Mouse (Mus musculus) MEL (cell line): ENCODE measurements around the gene Emilin1. TPM values are rescaled to one million over a fixed set of nuclear protein-coding genes. Genes with fewer than 3 reads are reported as not detected.

ENCODE experiments used
- DNase-seq: peaks from one replicate; pipeline ENCODE4 v3.0.0; 2011; ENCODE audit warnings: low read depth, low spot score
- H3K27ac ChIP-seq: 2 replicates; pipeline ENCODE4 v1.5.1; 2012; ENCODE audit warnings: low read depth, mild to moderate bottlenecking, control low read depth, low read length, moderate library complexity; ENCODE audit not compliant: control insufficient read depth
- H3K27me3 ChIP-seq, 2 experiments: fragments of 150-350 bp in 1 of 2; sonication (generic) in 1 of 2; 2 replicates each; pipeline ENCODE4 v1.6.1; 2012; ENCODE audit warnings: low read length in 2 of 2, mild to moderate bottlenecking in 2 of 2, improper control_type of control experiment in 1 of 2, moderate library complexity in 1 of 2; ENCODE audit not compliant: insufficient read depth in 2 of 2, control insufficient read depth in 1 of 2
- H3K36me3 ChIP-seq, 2 experiments: 2 replicates each; pipeline ENCODE4 v1.6.1; 2012 to 2014; ENCODE audit warnings: low read length in 2 of 2, improper control_type of control experiment in 1 of 2, inconsistent platforms in 1 of 2, mild to moderate bottlenecking in 1 of 2; ENCODE audit not compliant: insufficient read depth in 2 of 2, control insufficient read depth in 1 of 2
- H3K4me1 ChIP-seq, 2 experiments: fragments of 150-350 bp in 1 of 2; sonication (generic) in 1 of 2; 2 replicates each; pipeline ENCODE4 v1.6.1; 2012; ENCODE audit warnings: low read length in 2 of 2, improper control_type of control experiment in 1 of 2, mild to moderate bottlenecking in 1 of 2; ENCODE audit not compliant: insufficient read depth in 2 of 2, control insufficient read depth in 1 of 2
- H3K4me3 ChIP-seq, 2 experiments: fragments of 150-350 bp in 1 of 2; sonication (generic) in 1 of 2; 2 replicates each; pipeline ENCODE4 v1.5.1; 2012; ENCODE audit warnings: low read depth in 2 of 2, low read length in 2 of 2, mild to moderate bottlenecking in 2 of 2, moderate library complexity in 2 of 2, control low read depth in 1 of 2, improper control_type of control experiment in 1 of 2; ENCODE audit not compliant: control insufficient read depth in 1 of 2, insufficient read depth in 1 of 2
- H3K79me2 ChIP-seq: 2 replicates; pipeline ENCODE4 v1.6.1; 2012; ENCODE audit warnings: mild to moderate bottlenecking, low read length, moderate library complexity; ENCODE audit not compliant: control insufficient read depth, poor library complexity, insufficient read depth
- H3K9ac ChIP-seq: 2 replicates; pipeline ENCODE4 v1.6.1; 2012; ENCODE audit warnings: low read depth, mild to moderate bottlenecking, control low read depth, low read length, moderate library complexity; ENCODE audit not compliant: control insufficient read depth, poor library complexity, severe bottlenecking
- H3K9me3 ChIP-seq: fragments of 150-350 bp; sonication (generic); replicated peaks from 2 replicates; pipeline ENCODE4 v1.6.1; 2012; ENCODE audit warnings: mild to moderate bottlenecking, low read length, improper control_type of control experiment, moderate library complexity; ENCODE audit not compliant: insufficient read depth
- BHLHE40 ChIP-seq: IDR thresholded peaks from 2 replicates; pipeline ENCODE4 v1.6.1; 2012; ENCODE audit warnings: low read depth, mild to moderate bottlenecking, inconsistent platforms, low read length, improper control_type of control experiment, borderline replicate concordance
- CHD1 ChIP-seq: IDR thresholded peaks from 2 replicates; pipeline ENCODE4 v1.6.1; 2012; ENCODE audit warnings: low read depth, mild to moderate bottlenecking, inconsistent platforms, low read length, improper control_type of control experiment
- CTCF ChIP-seq, 3 experiments: IDR thresholded peaks in 2 of 3; conservative IDR thresholded peaks in 1 of 3; 2 replicates each; pipeline ENCODE4 v1.5.1; 2011 to 2012; ENCODE audit warnings: low read length in 3 of 3, low read depth in 2 of 3, mild to moderate bottlenecking in 2 of 3, improper control_type of control experiment in 1 of 3, inconsistent platforms in 1 of 3, mixed read lengths in 1 of 3, moderate library complexity in 1 of 3; ENCODE audit not compliant: control insufficient read depth in 1 of 3, insufficient read depth in 1 of 3, poor library complexity in 1 of 3, severe bottlenecking in 1 of 3
- E2F4 ChIP-seq: IDR thresholded peaks from 2 replicates; pipeline ENCODE4 v1.6.1; 2011; ENCODE audit warnings: low read depth, low read length, improper control_type of control experiment, borderline replicate concordance
- ETS1 ChIP-seq: IDR thresholded peaks from 2 replicates; pipeline ENCODE4 v1.6.1; 2012; ENCODE audit warnings: low read depth, mild to moderate bottlenecking, inconsistent platforms, low read length, improper control_type of control experiment, moderate library complexity
- GATA1 ChIP-seq: IDR thresholded peaks from 2 replicates; pipeline ENCODE4 v1.6.1; 2011; ENCODE audit warnings: low read depth, low read length, improper control_type of control experiment
- KAT2A ChIP-seq: conservative IDR thresholded peaks from 2 replicates; pipeline ENCODE4 v1.6.1; 2012; ENCODE audit warnings: low read depth, low read length, improper control_type of control experiment, inconsistent platforms
- MAX ChIP-seq: IDR thresholded peaks from 2 replicates; pipeline ENCODE4 v1.6.1; 2011; ENCODE audit warnings: low read length, improper control_type of control experiment
- MXI1 ChIP-seq: IDR thresholded peaks from 2 replicates; pipeline ENCODE4 v1.6.1; 2011; ENCODE audit warnings: mild to moderate bottlenecking, low read depth, low read length, improper control_type of control experiment
- MYB ChIP-seq: IDR thresholded peaks from 2 replicates; pipeline ENCODE4 v1.6.1; 2011; ENCODE audit warnings: mild to moderate bottlenecking, low read depth, low read length, improper control_type of control experiment
- MYC ChIP-seq: IDR thresholded peaks from 2 replicates; pipeline ENCODE4 v1.6.1; 2011; ENCODE audit warnings: low read depth, mild to moderate bottlenecking, low read length, improper control_type of control experiment, moderate library complexity
- NRF1 ChIP-seq: IDR thresholded peaks from 2 replicates; pipeline ENCODE4 v1.6.1; 2014; ENCODE audit warnings: low read depth, mild to moderate bottlenecking, inconsistent platforms, low read length, improper control_type of control experiment, moderate library complexity; ENCODE audit not compliant: poor library complexity, insufficient read depth, severe bottlenecking
- POLR2AphosphoS2 ChIP-seq: IDR thresholded peaks from 2 replicates; pipeline ENCODE4 v1.6.1; 2011; ENCODE audit warnings: low read length, improper control_type of control experiment
- POLR2AphosphoS5 ChIP-seq: IDR thresholded peaks from 2 replicates; pipeline ENCODE4 v1.6.1; 2012; ENCODE audit warnings: low read depth, borderline replicate concordance, mild to moderate bottlenecking, inconsistent platforms, low read length, moderate library complexity, mixed read lengths
- RAD21 ChIP-seq: IDR thresholded peaks from 2 replicates; pipeline ENCODE4 v1.6.1; 2011; ENCODE audit warnings: mild to moderate bottlenecking, low read depth, low read length, improper control_type of control experiment
- RCOR1 ChIP-seq: IDR thresholded peaks from 2 replicates; pipeline ENCODE4 v1.6.1; 2012; ENCODE audit warnings: low read depth, mild to moderate bottlenecking, inconsistent platforms, low read length, improper control_type of control experiment
- SIN3A ChIP-seq: IDR thresholded peaks from 2 replicates; pipeline ENCODE4 v1.6.1; 2012; ENCODE audit warnings: low read length, improper control_type of control experiment, inconsistent platforms
- SMC3 ChIP-seq: IDR thresholded peaks from 2 replicates; pipeline ENCODE4 v1.6.1; 2011; ENCODE audit warnings: low read depth, low read length, improper control_type of control experiment
- TBP ChIP-seq: IDR thresholded peaks from 2 replicates; pipeline ENCODE4 v1.8.0; 2011; ENCODE audit warnings: low read depth, low read length, improper control_type of control experiment
- USF1 ChIP-seq: IDR thresholded peaks from 2 replicates; pipeline ENCODE4 v1.6.1; 2014; ENCODE audit warnings: low read depth, mild to moderate bottlenecking, inconsistent platforms, low read length, improper control_type of control experiment, moderate library complexity
- ZMIZ1 ChIP-seq: IDR thresholded peaks from 2 replicates; pipeline ENCODE4 v1.6.1; 2012; ENCODE audit warnings: low read depth, mild to moderate bottlenecking, inconsistent platforms, low read length, improper control_type of control experiment, moderate library complexity
- ZNF384 ChIP-seq: IDR thresholded peaks from 2 replicates; pipeline ENCODE4 v1.6.1; 2012; ENCODE audit warnings: low read depth, mild to moderate bottlenecking, inconsistent platforms, low read length, improper control_type of control experiment
- polyA plus RNA-seq, 2 experiments: library from polyadenylated mRNA; stranded (reverse) in 1 of 2; unstranded in 1 of 2; fragments of >175 nt in 1 of 2; fragments of >200 nt in 1 of 2; gene quantifications; 2 replicates each; pipeline versions ENCODE4 v1.2.1 to v1.2.4; 2012; ENCODE audit warnings: low replicate concordance in 2 of 2, low read depth in 1 of 2; ENCODE audit not compliant: insufficient read length in 2 of 2, insufficient read depth in 1 of 2, missing spikeins in 1 of 2
- total RNA-seq: library from RNA; depleted of rRNA; stranded (reverse); fragments of 300-350 nt; gene quantifications from 2 replicates; pipeline ENCODE4 v1.2.3, GENCODE M21; 2012

Emilin1 gene
- total and polyA plus RNA-seq, 3 experiments = 1.3 to 2.0 TPM; not detected in 1

DNA sequence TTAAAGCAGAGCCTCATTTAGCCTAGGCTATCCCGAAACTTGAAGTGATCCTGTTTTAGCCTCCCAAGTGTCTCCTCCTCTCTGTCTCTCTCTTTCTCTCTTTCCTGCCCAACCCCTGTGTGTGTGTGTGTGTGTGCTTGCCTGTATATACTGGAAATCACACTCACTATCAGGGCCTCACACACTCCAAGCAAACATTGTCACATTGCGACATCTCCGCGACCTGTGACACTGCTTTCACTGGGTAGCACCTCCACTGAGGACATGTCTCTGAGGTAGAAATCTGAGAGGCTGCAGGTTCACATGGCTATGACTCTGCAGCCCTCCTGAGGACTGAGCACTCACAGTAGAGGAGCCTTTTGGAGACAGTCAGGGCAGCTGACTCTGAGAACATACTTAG lies 53.0 kb downstream of the Emilin1 start:
- Histone ChIP-seq H3K27ac (no peak overlapping the region), H3K9ac (no peak overlapping the region), H3K36me3 (peaks cover 0 to 22% of the 10 kb centered on the region in 2 experiments; a peak in 2 of 4 replicates), H3K79me2 (no peaks in the 10 kb centered on the region), H3K9me3 (no peaks in the 10 kb centered on the region), H3K27me3 (0 out of 4 replicates have a peak, but pooled peaks cover 0 to 2% of the 10 kb centered on the region in 2 experiments), H3K4me3 (no peak overlapping the region)
- TF ChIP-seq MYC (no peak), SIN3A (no peak), GATA1 (no peak), RAD21 (no peak), BHLHE40 (no peak), CHD1 (no peak), ZMIZ1 (no peak), CTCF (IDR thresholded peaks at IDR 0.05 in 2 of 3, conservative IDR thresholded peaks at IDR 0.05 in 1 of 3; ENCODE audit: control insufficient read depth in 1 of 3, insufficient read depth in 1 of 3, low read depth in 2 of 3, low read length in 3 of 3, poor library complexity in 1 of 3, severe bottlenecking in 1 of 3) (no peak), MAX (no peak), USF1 (no peak), MXI1 (no peak), KAT2A (no peak), ETS1 (no peak), SMC3 (no peak)
- TF ChIP-seq, all 39 proteins: peak for 0
- H3K4me1 ChIP-seq = peaks cover 2 to 31% of the 10 kb centered on the region in 2 experiments; a peak in 3 of 4 replicates
- no peak for DNase-seq

DNA sequence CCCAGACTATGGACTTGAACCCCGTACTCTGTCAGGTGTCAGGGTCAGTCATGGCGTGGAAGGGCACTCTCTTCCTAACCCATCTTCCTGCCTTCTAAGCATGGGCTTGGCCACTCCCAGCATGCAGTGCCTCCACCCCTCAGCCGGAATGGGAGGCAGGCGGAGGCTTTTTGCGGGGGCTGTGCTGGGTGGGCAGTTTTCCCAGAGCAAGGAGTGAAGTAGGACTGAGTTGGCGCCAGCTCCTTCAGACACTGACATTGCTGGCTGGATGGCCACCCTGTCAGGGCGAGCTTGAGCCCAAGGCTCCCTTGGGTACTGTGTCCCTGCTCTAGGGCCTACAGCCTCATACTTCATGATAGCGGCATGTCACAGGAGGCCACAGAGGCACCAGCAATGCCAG lies 55.2 kb downstream of the Emilin1 start, which contains the start of gene Tcf23:
Gene Tcf23, plus strand, starts transcription at position 247 of the 400 bp plus-strand sequence.
- no peak within 1 kb of the TSS for H3K9ac ChIP-seq
- DNase-seq = no peak
- H3K4me1 ChIP-seq = peaks cover 0 to 26% of the 10 kb centered on the region in 2 experiments; a peak in 3 of 4 replicates
- no peaks in the 10 kb centered on the region for H3K9me3 ChIP-seq
- H3K4me3 ChIP-seq = no peak within 1 kb of the TSS
- TF ChIP-seq NRF1 (no peak), ETS1 (no peak), E2F4 (no peak), RAD21 (no peak), MYB (no peak), SMC3 (no peak), MXI1 (no peak), POLR2AphosphoS5 (no peak), TBP (no peak), RCOR1 (no peak), CHD1 (no peak), ZMIZ1 (no peak), POLR2AphosphoS2 (no peak), ZNF384 (no peak), CTCF (IDR thresholded peaks at IDR 0.05 in 2 of 3, conservative IDR thresholded peaks at IDR 0.05 in 1 of 3; ENCODE audit: control insufficient read depth in 1 of 3, insufficient read depth in 1 of 3, low read depth in 2 of 3, low read length in 3 of 3, poor library complexity in 1 of 3, severe bottlenecking in 1 of 3) (no peak)
- H3K36me3 ChIP-seq = peaks cover 0 to 16% of the 10 kb centered on the region in 2 experiments; a peak in 2 of 4 replicates
- H3K27ac ChIP-seq = no peak within 1 kb of the TSS
- 0 out of 4 replicates have a peak, but pooled peaks cover 0 to 2% of the 10 kb centered on the region in 2 experiments for H3K27me3 ChIP-seq
- H3K79me2 ChIP-seq = no peaks in the 10 kb centered on the region
